Mouse (Mus musculus) olfactory bulb, adult 2 months (tissue): ENCODE measurements around the gene Fip1l1.

Experiments
- CTCF ChIP-seq: fragments of 200-500 bp; IDR thresholded peaks from 2 replicates; pipeline ENCODE4 v1.5.1; 2012; ENCODE audit warnings: low read depth, mild to moderate bottlenecking, low read length, moderate library complexity; ENCODE audit not compliant: insufficient read depth
- POLR2A ChIP-seq: fragments of 200-500 bp; IDR thresholded peaks from 2 replicates; pipeline ENCODE4 v1.6.1; 2012; ENCODE audit warnings: mild to moderate bottlenecking, low read depth, low read length, moderate library complexity; ENCODE audit not compliant: insufficient read depth

GRCm38 (mm10) chr5:74561151-74561550, 25.9 kb downstream of the Fip1l1 start:
- TF ChIP-seq CTCF (no peak), POLR2A (no peak)
